Mouse (Mus musculus) limb, embryonic 14.5 days (tissue): ENCODE measurements around the gene Ceacam1. TPM values are rescaled to one million over a fixed set of nuclear protein-coding genes. Genes with fewer than 3 reads are reported as not detected.

ENCODE experiments used
- ATAC-seq: fragments of 200-750 bp; cut with Nextera tagmentation; 2 replicates; pipeline ENCODE4 v1.8.0; 2017; ENCODE audit warnings: low read depth, moderate number of reproducible peaks, moderate TSS enrichment; ENCODE audit not compliant: low FRiP score
- DNase-seq: peaks from one replicate; pipeline ENCODE4 v3.0.0-alpha.2; 2015; ENCODE audit warnings: low spot score
- H3K27ac ChIP-seq: fragments of 300-500 bp; sonication (generic); replicated peaks from 2 replicates; pipeline ENCODE4 v1.5.1; 2014; ENCODE audit warnings: low read depth, mild to moderate bottlenecking, low read length, moderate library complexity, mixed read lengths
- H3K27me3 ChIP-seq: fragments of 300-500 bp; sonication (generic); 2 replicates; pipeline ENCODE4 v1.6.1; 2014; ENCODE audit warnings: low read length, mixed read lengths; ENCODE audit not compliant: control insufficient read depth, insufficient read depth
- H3K36me3 ChIP-seq: fragments of 300-500 bp; sonication (generic); 2 replicates; pipeline ENCODE4 v1.6.1; 2014; ENCODE audit warnings: mild to moderate bottlenecking, low read length, moderate library complexity, mixed read lengths; ENCODE audit not compliant: control insufficient read depth, insufficient read depth
- H3K4me1 ChIP-seq: fragments of 300-500 bp; sonication (generic); 2 replicates; pipeline ENCODE4 v1.6.1; 2014; ENCODE audit warnings: antibody characterized with exemption, low read length, mixed read lengths; ENCODE audit not compliant: control insufficient read depth, insufficient read depth
- H3K4me2 ChIP-seq: fragments of 300-500 bp; sonication (generic); replicated peaks from 2 replicates; pipeline ENCODE4 v1.6.1; 2014; ENCODE audit warnings: low read depth, mild to moderate bottlenecking, low read length, moderate library complexity; ENCODE audit not compliant: severe bottlenecking
- H3K4me3 ChIP-seq: fragments of 300-500 bp; sonication (generic); replicated peaks from 2 replicates; pipeline ENCODE4 v1.5.1; 2014; ENCODE audit warnings: low read length
- H3K9ac ChIP-seq: fragments of 300-500 bp; sonication (generic); 2 replicates; pipeline ENCODE4 v1.6.1; 2014; ENCODE audit warnings: mild to moderate bottlenecking, low read depth, low read length, moderate library complexity; ENCODE audit not compliant: severe bottlenecking
- H3K9me3 ChIP-seq: fragments of 300-500 bp; sonication (generic); 2 replicates; pipeline ENCODE4 v1.6.1; 2016; ENCODE audit warnings: low read length; ENCODE audit not compliant: control insufficient read depth
- POLR2A ChIP-seq: fragments of 200-500 bp; IDR thresholded peaks from 2 replicates; pipeline ENCODE4 v1.8.0; 2012; ENCODE audit warnings: inconsistent platforms, mild to moderate bottlenecking, moderate library complexity, borderline replicate concordance; ENCODE audit not compliant: insufficient read depth, insufficient read length; ENCODE audit errors: extremely low read depth
- WGBS: fragments of 180-500 bp; shearing (Covaris S2); extraction: QIAGEN DNeasy Blood & Tissue Kit; methylation state at CpG from one replicate; pipeline ENCODE4 v1.1.7; 2014; 5-methylcytosine and 5-hydroxymethylcytosine counted together
- polyA plus RNA-seq, 2 experiments: library from polyadenylated mRNA; depleted of rRNA in 1 of 2; stranded (reverse) in 1 of 2; unstranded in 1 of 2; fragments of >200 nt; fragmentation: Nextera tagmentation in 1 of 2; extraction: Ambion mirVana in 1 of 2; gene quantifications; 2 replicates each; pipeline versions ENCODE4 v1.2.1 to v1.2.3; 2012 to 2014

Gene Ceacam1
- polyA plus RNA-seq, 2 experiments: 1.3 TPM

- no peak for ATAC-seq
- WGBS: 85% methylated on average over 16 of the region's 16 CpGs
Observed at GRCm38 (mm10) chr7:25422286-25422841, 55.0 kb downstream of the Ceacam1 start.

GRCm38 (mm10) chr7:25419943-25420342 is 57.5 kb downstream of the Ceacam1 start:
- Histone ChIP-seq H3K4me3 (no peak overlapping the region), H3K9ac (no peak overlapping the region), H3K27me3 (no peaks in the 10 kb centered on the region; the same call in 1 of the 2 replicates), H3K9me3 (no peaks in the 10 kb centered on the region), H3K4me1 (no peaks in the 10 kb centered on the region), H3K27ac (no peak overlapping the region), H3K36me3 (no peaks in the 10 kb centered on the region), H3K4me2 (no peak overlapping the region)
- ATAC-seq (no peak), DNase-seq (no peak)
- no peak for TF ChIP-seq POLR2A
- WGBS: 91% methylated on average over 4 of the region's 4 CpGs

More at GRCm38 (mm10) chr7:25422286-25422841, 55.0 kb downstream of the Ceacam1 start:
- no peaks in the 10 kb centered on the region for H3K9me3 ChIP-seq
- no peak overlapping the region for H3K27ac ChIP-seq
- no peaks in the 10 kb centered on the region; the same call in 1 of the 2 replicates for H3K27me3 ChIP-seq
- no peaks in the 10 kb centered on the region for H3K36me3 ChIP-seq
- no peak overlapping the region for H3K9ac ChIP-seq
- H3K4me1 ChIP-seq: no peaks in the 10 kb centered on the region
- no peak for DNase-seq
- H3K4me3 ChIP-seq: no peak overlapping the region
- no peak for TF ChIP-seq POLR2A
- H3K4me2 ChIP-seq: no peak overlapping the region

- H3K27ac ChIP-seq: no peak overlapping the region
- no peak overlapping the region for H3K4me3 ChIP-seq
- H3K9ac ChIP-seq: no peak overlapping the region
- no peak for TF ChIP-seq POLR2A
- no peak overlapping the region for H3K4me2 ChIP-seq
- H3K9me3 ChIP-seq: no peaks in the 10 kb centered on the region
- no peaks in the 10 kb centered on the region; the same call in 1 of the 2 replicates for H3K27me3 ChIP-seq
- no peaks in the 10 kb centered on the region for H3K36me3 ChIP-seq
- DNase-seq (no peak), ATAC-seq (no peak)
- H3K4me1 ChIP-seq: no peaks in the 10 kb centered on the region
- 74% methylated on average over 8 of the region's 8 CpGs for WGBS
Observed at GRCm38 (mm10) chr7:25419536-25419935, 57.9 kb downstream of the Ceacam1 start.

- H3K4me3 ChIP-seq: no peak overlapping the region
- DNase-seq: no peak
- TF ChIP-seq POLR2A: no peak
- no peak overlapping the region for H3K27ac ChIP-seq
- H3K36me3 ChIP-seq: no peaks in the 10 kb centered on the region
- H3K9ac ChIP-seq: no peak overlapping the region
- no peaks in the 10 kb centered on the region for H3K27me3 ChIP-seq
- WGBS: 83% methylated on average over 1 of the region's 1 CpGs
- H3K4me1 ChIP-seq: no peaks in the 10 kb centered on the region
- no peak for ATAC-seq
- H3K9me3 ChIP-seq: no peaks in the 10 kb centered on the region
- no peak overlapping the region for H3K4me2 ChIP-seq
Observed at GRCm38 (mm10) chr7:25417597-25417996, 59.8 kb downstream of the Ceacam1 start.

- Histone ChIP-seq H3K4me2 (no peak within 1 kb of the TSS), H3K27me3 (no peaks in the 10 kb centered on the region), H3K36me3 (no peaks in the 10 kb centered on the region), H3K9ac (no peak within 1 kb of the TSS), H3K4me3 (no peak within 1 kb of the TSS), H3K27ac (no peak within 1 kb of the TSS), H3K4me1 (no peaks in the 10 kb centered on the region), H3K9me3 (no peaks in the 10 kb centered on the region)
- ATAC-seq: no peak
- TF ChIP-seq POLR2A: no peak
- no peak for DNase-seq
- 47% methylated on average over 7 of the region's 7 CpGs for WGBS
Observed at GRCm38 (mm10) chr7:25412833-25413441, 64.5 kb downstream of the Ceacam1 start, which contains the start of gene Cxcl17. TSS of gene Cxcl17 (minus strand) at chr7:25412886.
